Mouse (Mus musculus) lung, postnatal 14 days (tissue): Measurements from ENCODE around the gene Zic4.

Experiments used
- DNase-seq: peaks from one replicate; pipeline ENCODE4 v3.0.0; 2021

Gene Zic4

DNA sequence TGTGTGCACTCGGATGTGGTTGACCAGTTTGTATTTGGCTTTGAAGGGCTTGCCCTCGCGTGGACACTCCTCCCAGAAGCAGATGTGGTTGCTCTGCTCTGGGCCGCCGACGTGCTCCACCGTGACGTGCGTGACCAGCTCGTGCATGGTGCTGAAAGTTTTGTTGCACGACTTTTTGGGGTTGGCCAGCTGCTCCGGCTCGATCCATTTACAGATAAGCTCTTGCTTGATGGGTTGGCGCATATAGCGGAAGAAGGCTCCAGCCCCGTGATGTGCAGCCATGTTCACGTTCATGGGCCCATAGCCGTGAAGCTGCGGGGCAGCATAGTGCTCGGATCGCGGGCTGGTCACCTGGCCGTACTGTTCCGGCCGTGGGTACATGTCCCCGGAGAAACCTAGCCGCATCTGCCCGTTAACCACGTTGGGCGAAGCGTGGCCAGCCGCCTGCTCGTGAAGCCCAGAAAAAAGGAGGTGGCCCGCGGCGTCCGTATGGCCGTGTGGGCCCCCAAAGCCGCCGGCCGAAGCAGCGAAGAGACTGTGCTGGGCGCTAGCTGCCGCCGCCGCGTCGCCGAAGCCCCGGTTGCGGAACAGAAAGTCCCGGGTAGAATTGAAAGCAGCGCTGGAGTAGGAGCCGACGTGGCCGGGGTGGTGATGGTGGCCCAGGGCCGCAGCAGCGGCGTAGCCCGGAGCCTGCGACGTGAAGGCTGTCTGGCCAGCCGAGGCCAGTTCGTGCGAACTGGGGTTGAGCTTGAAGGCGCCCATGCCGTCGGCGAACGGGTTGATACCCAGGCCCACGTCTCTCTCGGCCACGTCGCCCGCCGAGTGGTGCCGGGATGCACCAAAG lies 2.1 kb downstream of the Zic4 start:
- DNase-seq: no peak

DNA sequence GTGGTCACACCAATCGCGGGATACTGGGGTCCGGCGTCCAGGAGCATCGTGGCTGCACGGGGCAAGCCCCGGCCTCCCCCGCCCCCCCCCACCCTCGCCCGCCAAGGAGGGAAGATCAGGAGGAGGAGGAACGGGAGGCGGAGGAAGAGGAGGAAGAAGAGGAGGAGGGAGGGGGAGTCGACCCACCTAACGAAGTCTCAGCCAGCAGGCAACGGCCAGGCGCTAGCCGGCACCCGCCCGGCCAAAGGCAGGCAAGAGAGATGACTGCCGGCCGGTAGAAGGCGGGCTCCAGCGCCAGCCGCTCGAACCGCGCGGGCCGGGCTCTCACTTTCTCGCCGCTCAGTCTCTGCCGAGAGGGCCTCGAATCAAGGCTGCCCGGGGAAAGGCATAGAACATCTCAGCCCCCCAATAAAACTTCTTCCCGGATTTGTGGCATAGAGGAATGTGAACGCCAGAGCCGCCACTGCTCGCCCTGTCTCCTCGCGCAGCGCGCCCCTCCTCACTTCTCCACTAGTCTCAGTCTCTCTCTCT lies 2.8 kb downstream of the Zic4 start:
- DNase-seq: no peak

DNA sequence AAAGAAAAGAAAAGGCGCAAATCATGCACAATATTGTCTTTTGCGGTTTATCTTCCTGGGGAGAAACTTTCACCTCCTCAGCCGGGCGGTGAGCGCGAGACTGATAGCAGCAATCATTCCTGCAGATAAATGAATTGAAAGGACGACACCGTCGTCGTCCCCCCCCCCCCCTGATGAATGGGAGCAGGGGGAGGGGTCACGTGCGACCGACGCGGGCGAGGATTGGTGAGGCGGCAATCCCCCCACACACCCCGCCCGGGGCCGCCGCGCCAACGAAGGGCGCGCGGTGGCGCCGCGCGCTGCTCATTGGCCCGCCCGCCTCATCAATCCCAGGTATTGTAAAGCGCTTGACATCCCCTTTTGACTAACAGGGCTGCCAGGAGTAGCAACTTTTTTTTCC lies 3.5 kb downstream of the Zic4 start, which contains the start of gene Zic1:
Zic1 (minus strand) TSS at position 147 of the 400 bp plus-strand sequence.
- no peak for DNase-seq

DNA sequence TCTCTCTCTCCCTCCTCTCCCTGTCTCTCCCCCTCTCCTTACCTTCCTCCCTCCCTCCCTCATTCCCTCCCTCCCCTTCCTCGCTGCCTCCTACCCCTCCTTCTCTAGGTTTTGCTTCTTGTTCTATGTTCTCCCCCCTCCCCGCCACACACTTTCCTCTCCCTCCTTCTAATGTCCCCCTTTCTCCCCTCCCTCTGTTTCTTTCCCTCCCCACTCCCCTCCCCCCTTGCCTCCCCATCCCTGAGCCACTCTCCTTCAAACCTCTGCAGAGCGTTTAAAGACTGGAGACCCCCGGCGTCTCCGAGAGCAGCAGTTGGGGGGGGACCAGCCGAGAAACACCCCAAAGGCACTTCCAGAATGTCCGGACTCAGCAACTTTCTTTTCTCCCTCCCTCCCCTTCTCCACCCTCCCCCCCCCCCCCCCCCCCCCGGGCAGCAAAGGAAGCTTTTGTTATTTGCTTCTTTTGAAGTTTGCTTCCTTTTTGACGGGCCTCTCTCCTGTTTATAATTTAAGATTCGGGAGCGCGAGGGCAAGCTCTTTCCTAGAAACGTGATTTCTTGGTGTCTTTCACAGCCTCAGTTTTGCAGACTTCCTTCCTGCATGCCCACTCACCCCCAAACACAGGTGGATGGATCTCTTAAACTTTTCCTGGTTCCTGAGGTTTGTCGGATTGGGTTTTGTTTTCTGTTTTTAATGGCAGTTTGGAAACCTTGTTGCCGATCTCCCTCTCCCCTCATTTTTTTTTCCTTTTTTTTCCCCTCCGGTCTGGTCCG lies 4.2 kb downstream of the Zic4 start:
- no peak for DNase-seq

DNA sequence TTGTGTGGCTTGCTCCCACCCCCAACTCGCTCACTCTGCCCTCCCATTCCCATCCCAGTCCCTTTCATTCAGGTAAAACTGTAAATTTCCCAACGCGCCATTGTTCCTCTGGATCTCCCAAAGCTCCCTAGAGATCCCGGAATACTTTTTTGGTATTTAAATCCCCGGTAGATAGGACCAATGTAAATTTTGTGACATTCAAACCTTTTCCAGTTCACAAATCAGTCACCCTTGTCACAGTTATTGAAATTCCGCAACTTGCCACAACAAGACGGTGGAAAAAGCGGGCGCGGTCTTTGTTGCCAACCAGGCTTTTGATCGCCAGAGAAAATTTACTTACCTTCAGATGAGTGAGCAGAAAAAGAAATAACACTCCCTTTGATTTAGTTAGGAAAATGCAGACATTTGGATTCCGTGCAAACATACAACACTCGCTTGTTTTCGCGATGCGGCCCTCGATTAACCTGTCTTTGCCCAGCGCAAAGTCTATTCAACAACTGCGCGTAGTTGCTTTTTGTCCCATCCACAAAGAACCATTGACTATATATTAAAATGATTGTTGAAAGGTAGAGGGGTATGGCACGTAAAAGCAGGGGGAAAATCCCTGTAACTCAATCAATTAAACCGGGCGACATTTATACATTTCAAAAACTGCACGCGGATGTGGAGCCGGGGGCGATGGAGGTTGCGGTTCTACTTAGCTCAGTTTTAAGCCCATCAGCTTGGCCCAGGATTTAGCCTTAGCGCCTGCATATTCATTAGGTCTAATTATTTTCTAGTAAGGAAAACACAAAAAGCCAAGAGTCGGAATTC lies 5.0 kb downstream of the Zic4 start:
- DNase-seq: no peak

DNA sequence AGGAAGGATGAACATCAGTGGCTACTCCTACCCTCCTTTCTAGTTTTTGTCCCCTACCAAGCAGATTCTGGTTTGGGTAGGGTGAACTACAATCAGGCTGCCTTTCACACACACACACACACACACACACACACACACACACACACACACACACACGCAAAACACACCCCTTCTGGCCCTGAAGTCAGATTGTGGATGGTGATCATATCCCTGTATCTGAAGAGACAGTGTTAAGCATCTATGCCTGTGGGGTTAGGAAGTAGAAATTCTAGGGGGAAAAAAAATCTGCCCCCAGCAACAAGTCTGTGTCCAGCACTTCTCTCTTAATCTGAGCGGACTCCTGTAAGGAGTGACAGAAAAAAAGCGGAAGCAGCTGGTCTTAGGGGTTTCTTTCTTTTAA lies 5.9 kb downstream of the Zic4 start:
- DNase-seq: no peak

DNA sequence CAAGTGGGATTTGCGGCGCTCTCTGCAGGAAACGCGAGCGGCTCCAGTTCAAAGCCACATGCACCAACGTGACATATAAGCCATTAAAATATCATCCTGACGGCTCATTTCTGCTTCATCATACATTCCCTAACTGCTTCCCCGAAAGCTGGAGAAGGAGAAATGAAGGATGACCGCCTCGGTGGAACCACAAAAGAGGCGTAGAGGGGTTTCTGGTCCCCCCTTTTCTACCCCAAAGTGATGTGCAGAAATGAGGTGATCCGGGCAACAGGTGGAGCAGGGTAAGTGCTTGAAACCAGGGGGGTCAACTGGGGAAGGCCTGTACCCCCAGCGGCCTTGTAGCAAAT lies 6.7 kb downstream of the Zic4 start:
- no peak for DNase-seq

DNA sequence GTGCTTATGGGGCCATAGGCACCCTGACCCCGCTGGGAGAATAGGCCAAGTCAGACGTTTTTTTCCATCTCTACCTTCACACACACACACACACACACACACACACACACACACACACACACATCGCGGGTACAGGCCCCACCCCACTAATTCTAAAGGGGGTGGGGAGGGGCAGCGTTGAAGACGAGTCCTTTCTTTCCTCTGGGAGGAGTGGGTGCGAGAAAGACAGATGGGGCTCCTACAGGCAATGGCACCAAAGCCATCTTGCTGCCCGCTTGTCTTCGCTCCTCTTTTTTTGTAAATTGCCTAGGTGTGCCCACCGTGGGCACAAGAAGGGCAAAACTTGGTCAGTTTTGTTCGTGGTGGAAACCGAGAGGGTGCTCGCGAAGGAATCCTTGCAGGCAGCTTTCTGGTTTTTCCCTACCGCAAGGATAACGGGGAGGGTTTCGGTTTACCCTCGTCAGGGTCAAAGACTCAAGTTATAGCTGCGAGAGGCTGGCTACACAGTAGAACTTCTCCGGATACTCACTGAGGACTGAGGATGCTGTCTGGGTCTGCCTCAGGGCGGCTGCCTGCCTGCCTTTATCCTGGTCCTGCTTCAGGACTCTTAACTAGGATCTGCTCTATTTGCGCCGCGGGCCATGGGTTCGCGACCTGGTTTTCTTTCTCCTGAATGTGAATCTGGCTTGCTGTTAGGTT lies 7.2 kb downstream of the Zic4 start:
- DNase-seq: no peak

DNA sequence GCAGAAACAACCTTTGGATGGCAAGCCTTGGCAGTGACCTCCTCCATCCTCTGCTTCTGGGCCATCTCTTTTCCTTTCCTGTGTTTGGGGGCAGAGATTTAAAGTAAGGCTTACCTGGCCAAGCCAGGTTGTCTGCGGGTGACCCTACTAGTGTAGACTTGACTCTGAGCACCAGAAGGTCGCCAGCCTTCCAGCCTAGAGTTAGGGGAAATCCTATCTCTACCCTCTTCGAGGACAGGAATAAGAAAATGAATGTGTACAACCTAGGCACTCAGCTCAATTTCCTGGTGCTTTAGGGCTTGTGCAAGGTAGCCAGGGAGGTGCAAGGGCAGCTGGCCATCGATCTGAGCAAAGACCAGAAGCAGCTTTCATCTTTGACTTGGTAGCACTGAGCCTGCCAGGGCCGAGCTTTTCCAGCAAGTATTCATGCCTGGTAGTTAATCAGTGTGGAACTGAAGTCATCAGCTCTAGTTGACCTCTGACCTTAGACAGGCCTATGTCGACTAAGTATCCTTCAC lies 8.0 kb downstream of the Zic4 start:
- DNase-seq: no peak

DNA sequence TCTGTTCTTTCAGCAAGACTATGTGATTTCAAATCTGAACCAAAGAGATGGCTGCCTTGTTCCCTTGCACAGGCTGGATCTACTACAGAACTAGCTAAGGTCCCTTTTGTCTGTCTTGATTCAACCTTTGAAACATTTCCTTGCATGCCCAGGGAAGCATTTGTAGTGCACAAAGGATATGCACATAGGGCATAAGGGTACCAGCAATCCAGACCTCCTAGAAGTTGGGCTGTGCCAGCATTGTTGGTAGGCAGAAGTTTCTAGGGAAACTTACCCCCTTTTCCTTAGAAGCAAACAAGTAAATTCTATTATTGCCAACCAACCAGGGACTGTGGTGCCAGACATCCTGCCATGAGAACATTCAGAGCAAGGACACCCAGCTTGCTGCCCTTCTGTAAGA lies 8.8 kb downstream of the Zic4 start:
- no peak for DNase-seq

DNA sequence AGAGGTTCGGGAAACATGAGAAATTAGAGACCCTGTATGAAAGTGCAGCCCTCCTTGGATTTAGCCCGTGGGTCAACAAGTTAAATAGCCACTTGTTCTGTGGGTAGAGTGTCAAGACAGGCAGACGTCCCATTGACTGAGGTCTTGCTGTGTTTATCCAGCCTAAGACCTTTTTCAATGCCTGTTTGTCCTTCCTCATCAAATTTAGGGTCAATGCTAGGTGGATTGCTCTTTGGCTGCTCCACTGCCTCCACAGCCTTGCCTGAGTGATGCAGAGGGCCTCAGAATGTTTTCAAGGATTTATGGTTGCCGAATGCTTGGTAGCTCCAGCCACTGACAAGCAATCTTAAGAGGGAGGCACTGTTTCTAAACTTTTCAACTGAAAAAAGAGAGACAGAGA lies 9.4 kb downstream of the Zic4 start:
- no peak for DNase-seq

DNA sequence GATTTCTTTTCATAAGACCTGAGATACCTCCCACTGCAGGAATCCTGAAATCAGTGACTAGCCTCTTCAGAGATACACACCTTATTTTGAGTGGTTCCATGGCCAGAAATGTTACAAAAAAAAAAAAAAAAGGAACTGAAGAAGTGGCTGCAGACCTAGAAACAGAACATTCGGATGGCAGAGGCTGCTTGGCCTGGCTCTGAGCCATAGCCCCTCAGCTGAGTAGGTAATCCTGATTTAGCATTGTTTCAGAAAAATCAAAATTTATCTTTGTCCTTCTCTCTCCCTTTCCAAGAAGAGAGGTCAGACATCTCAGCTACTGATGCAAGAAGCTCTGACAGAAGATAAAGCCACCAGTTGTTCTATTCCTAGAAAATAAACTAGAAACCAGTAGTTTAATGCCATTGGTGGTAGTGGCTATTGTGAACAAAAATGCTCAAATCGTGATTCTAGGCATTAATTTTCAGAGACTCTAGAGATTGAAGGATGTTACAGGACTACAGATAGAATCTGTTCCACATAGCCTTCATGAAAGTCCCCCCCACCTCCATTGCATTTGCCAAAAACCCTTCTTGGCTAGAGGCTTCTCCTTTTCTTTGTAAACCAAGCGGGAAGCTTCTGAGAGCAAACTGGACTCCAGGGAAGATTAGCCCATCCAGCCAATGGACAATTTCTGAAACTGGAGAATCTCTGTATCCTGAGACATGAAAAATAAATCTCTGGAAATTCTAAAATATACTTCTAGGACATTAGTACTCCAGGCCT lies 11.8 kb downstream of the Zic4 start:
- no peak for DNase-seq

DNA sequence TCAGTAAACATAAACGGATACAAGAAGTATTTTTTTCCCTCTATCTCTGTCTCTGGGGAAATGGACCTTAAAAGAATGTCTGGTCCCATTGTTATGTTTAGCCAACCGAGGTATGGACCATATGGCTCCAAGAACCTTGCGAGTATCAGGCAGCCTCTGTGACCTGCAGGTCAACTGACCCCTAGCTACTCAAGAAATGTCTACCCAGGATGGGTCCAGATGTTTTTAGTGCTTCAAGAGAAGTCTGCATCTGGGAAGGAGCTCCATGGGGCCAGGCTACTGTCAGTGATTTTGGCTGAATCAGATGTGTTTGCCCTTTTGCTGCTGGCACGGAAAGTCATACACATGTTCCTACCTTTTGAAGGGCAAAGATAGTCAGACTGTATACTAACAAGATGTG lies 12.5 kb downstream of the Zic4 start:
- DNase-seq: no peak

DNA sequence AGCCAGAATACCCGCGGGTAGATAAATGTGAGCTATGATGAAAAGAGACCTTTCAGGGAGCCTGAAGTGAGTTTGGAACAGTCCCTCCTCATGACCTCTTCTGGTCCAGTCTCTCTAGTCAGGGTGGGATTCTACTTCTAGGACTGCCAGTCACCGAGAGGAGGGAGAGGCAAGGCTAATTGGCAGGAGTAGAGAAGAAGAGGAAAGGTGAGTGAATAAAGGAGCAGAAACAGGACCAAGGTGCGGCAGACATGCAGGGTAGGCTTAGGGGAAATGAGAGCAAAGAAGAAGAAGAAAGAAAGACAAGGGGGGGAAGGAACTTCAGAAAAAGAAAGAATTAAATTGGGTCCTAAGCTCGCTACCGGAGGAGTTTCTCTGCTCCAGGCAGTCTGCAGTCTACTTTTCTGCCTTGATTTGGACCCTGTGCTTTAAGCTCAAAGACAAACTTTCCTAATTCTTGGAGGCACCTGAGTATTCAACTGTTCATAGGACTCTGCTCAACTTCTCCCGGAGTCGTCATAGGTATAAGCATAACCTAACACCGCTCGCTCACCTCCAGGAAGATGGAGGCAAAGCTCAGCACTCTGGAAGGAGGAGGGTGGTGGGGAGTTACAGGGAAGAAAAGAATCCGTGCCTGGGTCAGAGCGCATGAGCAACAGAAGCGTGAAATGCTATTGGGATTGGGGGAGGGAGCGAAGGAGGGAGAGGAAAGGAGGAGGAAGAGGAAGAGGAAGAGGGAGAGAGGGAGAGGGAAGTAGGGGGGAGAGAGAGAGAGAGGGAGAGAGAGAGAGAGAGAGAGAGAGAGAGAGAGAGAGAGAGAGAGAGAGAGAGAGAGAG lies 15.0 kb downstream of the Zic4 start:
- no peak for DNase-seq

DNA sequence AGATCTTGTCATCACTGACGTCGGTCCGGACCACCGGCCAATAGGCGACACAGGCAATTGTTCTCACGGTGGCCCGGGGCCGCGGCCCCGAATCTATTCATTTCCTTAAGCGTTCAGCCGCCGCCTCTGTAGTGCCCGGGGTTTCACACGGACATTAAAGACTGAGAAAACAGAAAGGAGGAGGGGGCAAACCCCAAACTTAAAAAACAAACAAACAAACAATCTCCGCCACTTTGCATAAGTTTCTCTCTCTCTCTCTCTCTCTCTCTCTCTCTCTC lies 15.6 kb downstream of the Zic4 start:
- no peak for DNase-seq

DNA sequence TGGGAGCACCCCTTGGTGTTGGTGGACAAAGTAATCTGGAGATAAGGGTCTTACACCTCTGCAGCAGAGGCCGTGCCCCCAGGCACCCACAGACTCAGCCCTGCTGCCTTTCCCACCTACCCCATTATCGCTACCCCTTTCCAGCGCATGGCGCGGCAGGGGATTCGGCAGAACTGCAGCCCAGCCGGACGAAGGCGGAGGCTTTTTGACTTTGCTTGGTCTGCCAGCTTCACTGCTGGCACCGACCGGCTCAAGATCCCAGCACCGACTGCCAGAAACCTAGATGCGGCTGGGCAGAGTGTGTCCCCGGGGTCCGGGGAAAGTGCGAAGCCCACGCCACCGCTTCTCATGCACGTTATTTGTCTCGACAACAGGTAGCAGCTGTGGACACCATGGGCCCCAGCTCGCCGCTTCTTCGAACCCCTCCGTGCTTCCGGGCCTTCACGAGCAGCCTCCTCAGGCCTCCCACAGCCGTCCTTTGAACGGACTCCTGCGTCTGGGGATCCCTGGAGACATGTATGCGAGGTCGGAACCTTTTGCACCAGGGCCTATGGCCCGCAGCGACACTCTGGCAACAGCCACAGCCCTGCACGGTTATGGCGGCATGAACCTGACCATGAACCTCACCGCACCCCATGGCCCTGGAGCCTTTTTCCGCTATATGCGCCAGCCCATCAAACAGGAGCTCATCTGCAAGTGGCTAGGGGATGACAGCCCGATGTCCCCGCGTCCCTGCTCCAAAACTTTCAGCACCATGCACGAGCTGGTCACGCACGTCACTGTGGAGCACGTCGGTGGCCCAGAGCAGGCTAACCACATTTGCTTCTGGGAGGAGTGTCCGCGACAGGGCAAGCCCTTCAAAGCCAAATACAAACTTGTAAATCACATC lies 16.4 kb downstream of the Zic4 start:
- DNase-seq: no peak

DNA sequence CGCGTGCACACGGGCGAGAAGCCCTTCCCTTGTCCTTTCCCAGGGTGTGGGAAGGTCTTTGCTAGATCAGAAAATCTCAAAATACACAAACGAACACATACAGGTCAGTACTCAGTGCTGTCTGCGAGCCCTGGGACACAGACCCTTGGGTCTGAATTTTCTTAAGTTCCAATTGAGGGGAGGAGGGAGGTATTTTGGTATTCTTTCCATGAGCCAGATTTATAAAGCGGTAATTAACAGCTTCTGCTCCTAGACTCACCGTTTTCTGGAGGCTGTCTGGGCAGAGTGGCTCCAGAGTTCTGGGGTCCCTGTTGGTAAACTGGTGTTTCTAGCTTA lies 17.1 kb downstream of the Zic4 start:
- no peak for DNase-seq

DNA sequence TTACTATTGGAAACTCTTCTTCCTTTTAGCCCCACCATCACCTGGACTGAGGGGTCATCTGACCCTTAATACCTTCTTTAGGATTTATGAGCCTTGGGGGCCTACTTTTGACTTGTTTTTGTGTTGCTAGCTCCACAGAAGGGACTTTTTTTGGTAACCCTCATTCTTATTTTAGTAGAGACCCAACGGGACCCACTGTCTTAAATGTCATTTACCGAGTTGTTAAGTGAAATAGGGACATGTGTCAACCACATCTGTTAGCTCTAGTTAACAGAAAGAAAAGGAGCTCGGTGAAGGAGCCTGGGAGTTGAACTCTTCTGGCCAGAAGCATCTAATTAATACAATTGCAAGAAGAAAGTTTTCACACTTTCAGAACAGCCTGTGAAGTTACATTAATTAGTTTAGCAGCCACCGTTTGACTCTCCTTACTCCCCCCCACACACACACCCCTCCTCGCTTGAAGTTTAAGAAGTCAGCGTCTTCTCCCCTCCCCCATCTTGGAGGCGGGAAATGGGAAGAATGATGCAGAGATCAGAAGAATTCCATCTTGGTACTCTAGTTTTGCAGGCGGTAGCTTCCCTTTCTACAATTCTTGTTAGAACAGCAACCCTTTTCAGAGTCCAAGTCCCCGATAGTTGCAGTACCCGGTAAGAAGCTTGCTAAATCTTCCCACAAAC lies 17.7 kb downstream of the Zic4 start:
- DNase-seq: no peak

DNA sequence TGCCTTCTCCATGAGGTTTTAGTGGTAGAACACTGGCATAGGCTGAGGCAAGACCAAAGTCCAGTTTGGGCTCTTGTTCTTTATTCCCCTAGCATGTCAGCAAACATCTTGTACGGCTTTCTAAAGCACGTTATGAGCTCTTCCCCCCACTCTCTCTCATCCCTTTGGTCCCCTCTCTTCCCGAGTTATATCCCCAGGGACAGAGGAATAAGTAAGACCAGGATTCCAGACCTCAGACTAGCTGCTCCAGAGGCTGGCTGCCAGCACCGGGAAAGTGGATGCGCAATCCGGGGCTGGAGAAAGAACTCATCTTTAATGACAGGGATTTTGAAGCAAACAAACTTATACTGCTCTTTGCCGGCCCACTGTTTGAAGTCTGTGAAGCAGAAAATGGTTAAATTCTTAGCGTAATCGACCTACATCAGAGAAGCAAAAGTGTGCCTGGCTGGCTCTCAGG lies 18.3 kb downstream of the Zic4 start:
- no peak for DNase-seq
